ENCODE assay signal across 11 mouse cellular contexts in the genomic region with DNA sequence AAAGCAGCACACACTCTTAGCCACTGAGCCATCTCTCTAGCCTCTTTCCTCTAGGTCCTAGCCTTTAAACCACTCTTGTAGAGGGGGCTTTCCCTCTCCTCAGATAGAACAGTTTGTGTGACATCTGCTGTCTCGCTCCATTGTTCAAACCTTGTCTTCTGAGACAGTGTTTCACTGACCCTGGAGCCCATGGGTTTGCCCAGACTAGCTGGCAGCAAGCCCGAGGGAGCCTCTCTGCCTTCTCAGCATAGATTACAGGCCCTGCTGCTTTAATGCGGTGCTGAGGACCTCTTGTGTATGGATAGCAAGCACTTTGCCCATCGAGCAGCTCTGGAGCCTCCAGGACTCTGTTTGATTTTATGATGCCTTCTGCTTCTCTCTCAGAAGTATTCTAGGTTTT. TPM values are rescaled to one million over a fixed set of nuclear protein-coding genes. Genes with fewer than 3 reads are reported as not detected.
A peak's percentile ranks its signal among the peaks of the same experiment; 100 is the strongest.
DNase-seq lines count a peak whose midpoint lies in the region; TF ChIP-seq lines count a peak whose summit lies in the region.
"Had no signal": no experiment of that assay in that cellular context is flagged by ENCODE, and none has a peak within 500 bp of the region (broad histone marks: within the 10 kb centered on the region; RNA-seq: fewer than 3 reads in every experiment).

No protein-coding gene starts in this region.

- 31% methylated on average over 4 of the region's 4 CpGs for WGBS in midbrain, embryonic 10.5 days

- DNase-seq in heart, adult 11 months: peak; percentile 37
- DNase-seq in heart, postnatal 10 days: no peak
- peak; percentile 75 for DNase-seq in brain, embryonic 14.5 days (ENCODE audit: low read depth)
- DNase-seq in cerebellum, adult 9-10 months: peak; percentile 89
- DNase-seq in midbrain, embryonic 10.5 days (ENCODE audit: low spot score): peak; percentile 36
- DNase-seq in B cell, adult 2 months: no peak
- no peak for DNase-seq in yolk sac, embryonic 10.5 days (ENCODE audit: low spot score)
- DNase-seq: heart, adult 18-20 months; lung, postnatal 4 days had no signal

- H3K9me3 ChIP-seq in midbrain, embryonic 10.5 days (replicated peaks): no peaks in the 10 kb centered on the region
- H3K9me3 ChIP-seq: forebrain, embryonic 10.5 days had no signal

- H3K4me1 ChIP-seq in midbrain, embryonic 10.5 days: peaks cover 41% of the 10 kb centered on the region

- intact Hi-C loops in heart, postnatal 10 days (cut with DNase I): no loop called here

- H3K27me3 ChIP-seq in midbrain, embryonic 10.5 days (ENCODE audit: low read depth, poor library complexity, severe bottlenecking): peaks cover 62% of the 10 kb centered on the region

- H3K36me3 ChIP-seq in midbrain, embryonic 10.5 days: no peaks in the 10 kb centered on the region
- H3K36me3 ChIP-seq: forebrain, embryonic 10.5 days had no signal

- no peak for TF ChIP-seq CTCF in brain, embryonic 14.5 days (IDR thresholded peaks at IDR 0.05; ENCODE audit: borderline replicate concordance, extremely low read depth, insufficient read depth, insufficient read length)

- H3K4me3 ChIP-seq in midbrain, embryonic 10.5 days: peak overlapping the region; percentile 42
- H3K4me3 ChIP-seq: forebrain, embryonic 10.5 days had no signal

- peak overlapping the region; percentile 82 for H3K27ac ChIP-seq in midbrain, embryonic 10.5 days (replicated peaks)

- TF ChIP-seq POLR2A in brain, embryonic 14.5 days (IDR thresholded peaks at IDR 0.05; ENCODE audit: borderline replicate concordance, extremely low read depth, insufficient read depth, insufficient read length, poor library complexity, severe bottlenecking): no peak

RNA-seq across cellular contexts. Expression of gene Cnpy1, which starts 8.6 kb away (rescaled TPM):
- not detected for total RNA-seq in heart, postnatal 10 days (2021)
- polyA plus RNA-seq in brain, embryonic 14.5 days (2012; rRNA removed): 41.7 and 54.6 TPM in 2 replicates
- polyA plus RNA-seq in midbrain, embryonic 10.5 days (2016; fragmentation: Nextera tagmentation; extraction: Ambion mirVana): 95.4 and 137 TPM in 2 replicates
- total RNA-seq: heart, adult 18-20 months had no signal
- polyA plus RNA-seq: liver, adult 2 months had no signal

Comparison
In these comparisons a context has a peak if more than half of its experiments do, and no peak if none do; other contexts are left out.
1. DNase-seq: peak in heart, adult 11 months (single experiment), brain, embryonic 14.5 days (single experiment), cerebellum, adult 9-10 months (single experiment) and midbrain, embryonic 10.5 days (single experiment); none in heart, postnatal 10 days (0 of 2), B cell, adult 2 months (0 of 2) and yolk sac, embryonic 10.5 days (single experiment).